Mouse (Mus musculus): Measurements from ENCODE around the gene AI464131. TPM values are rescaled to one million over a fixed set of nuclear protein-coding genes. Genes with fewer than 3 reads are reported as not detected.
A peak's percentile ranks its signal among the peaks of the same experiment; 100 is the strongest.
"Not testable (repeated sequence)": the region's sequence is repeated elsewhere in the genome, so short reads cannot be mapped to it uniquely, and the experiment has no call there.

Gene AI464131
- total and polyA plus RNA-seq, 2 experiments, result 15.9 to 27.9 TPM

DNA sequence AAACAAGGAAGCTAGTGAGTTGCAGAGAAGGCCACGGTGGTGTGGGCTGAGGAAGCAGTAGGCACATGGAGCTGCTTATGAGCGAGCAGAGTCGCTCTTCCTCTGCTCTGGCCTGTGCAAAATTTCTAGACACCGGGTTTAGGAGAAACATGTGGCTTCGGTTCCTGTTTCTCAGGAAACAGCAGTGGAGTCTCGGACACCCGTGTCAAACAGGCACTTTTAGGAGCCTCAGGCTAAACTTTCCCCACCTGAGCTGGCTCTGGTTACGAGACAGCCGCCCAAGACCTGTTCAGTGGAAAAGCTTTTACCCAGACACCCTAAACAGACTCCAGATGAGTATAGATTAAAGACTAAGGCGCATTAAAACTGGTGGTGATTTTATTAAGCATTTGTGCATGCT lies 33.7 kb downstream of the AI464131 start:
- WGBS, result 83% methylated on average over 10 of the region's 10 CpGs
- no peaks in the 10 kb centered on the region for H3K36me3 ChIP-seq (ENCODE audit: control insufficient read depth, insufficient read depth, low read length)
- no peaks in the 10 kb centered on the region for H3K79me2 ChIP-seq (ENCODE audit: control insufficient read depth, insufficient read depth, low read length)
- H3K4me3 ChIP-seq (ENCODE audit: insufficient read depth, low read depth, low read length), result no peak overlapping the region
- no peaks in the 10 kb centered on the region; the same call in 1 of the 2 replicates for H3K4me1 ChIP-seq (ENCODE audit: control insufficient read depth, insufficient read depth, low read length)
- no peaks in the 10 kb centered on the region for H3K27me3 ChIP-seq (ENCODE audit: control insufficient read depth, insufficient read depth, low read length)
- no peak overlapping the region for H3K9ac ChIP-seq (ENCODE audit: low read depth, low read length)
- no peak overlapping the region for H3K27ac ChIP-seq (replicated peaks; ENCODE audit: insufficient read depth, low read depth, low read length)
- TF ChIP-seq CTCF (IDR thresholded peaks at IDR 0.05; ENCODE audit: low read depth, low read length) (no peak), POLR2A (IDR thresholded peaks at IDR 0.05; ENCODE audit: extremely low read depth, insufficient read depth, low read length) (no peak)
- no peak for DNase-seq (ENCODE audit: extremely low read depth, low read depth, low spot score)

GRCm38 (mm10) chr4:41468396-41469080 lies 34.3 kb downstream of the AI464131 start:
- Histone ChIP-seq H3K36me3 (ENCODE audit: control insufficient read depth, insufficient read depth, low read length) (no peaks in the 10 kb centered on the region), H3K27me3 (ENCODE audit: control insufficient read depth, insufficient read depth, low read length) (no peaks in the 10 kb centered on the region), H3K4me3 (ENCODE audit: insufficient read depth, low read depth, low read length) (no peak overlapping the region), H3K27ac (replicated peaks; ENCODE audit: insufficient read depth, low read depth, low read length) (no peak overlapping the region), H3K4me1 (ENCODE audit: control insufficient read depth, insufficient read depth, low read length) (peaks cover 4% of the 10 kb centered on the region), H3K9ac (ENCODE audit: low read depth, low read length) (no peak overlapping the region), H3K79me2 (ENCODE audit: control insufficient read depth, insufficient read depth, low read length) (no peaks in the 10 kb centered on the region)
- 47% methylated on average over 17 of the region's 17 CpGs for WGBS
- peak; percentile 59 for DNase-seq (ENCODE audit: extremely low read depth, low read depth, low spot score)
- TF ChIP-seq CTCF (IDR thresholded peaks at IDR 0.05; ENCODE audit: low read depth, low read length) (peak; percentile 30), POLR2A (IDR thresholded peaks at IDR 0.05; ENCODE audit: extremely low read depth, insufficient read depth, low read length) (no peak)

DNA sequence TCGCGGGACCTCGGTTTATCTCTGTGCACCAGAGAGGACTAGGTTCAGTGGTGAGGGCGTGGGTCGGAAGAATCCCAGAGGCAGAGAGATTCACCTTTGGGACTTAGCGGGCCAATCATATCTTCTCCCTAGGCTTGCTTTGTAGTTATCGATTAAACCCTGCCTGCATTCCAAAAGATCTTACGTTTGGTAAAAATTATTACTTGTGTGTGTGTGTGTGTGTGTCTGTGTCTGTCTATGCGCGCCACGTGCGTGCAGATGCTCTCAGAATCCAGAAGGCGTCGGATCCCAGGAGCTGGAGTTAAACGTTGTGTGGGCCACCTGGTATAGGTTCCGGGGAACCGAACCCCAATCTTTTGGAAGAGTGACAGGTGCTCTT lies 37.6 kb downstream of the AI464131 start:
- peak overlapping the region; percentile 88 for H3K4me3 ChIP-seq (ENCODE audit: insufficient read depth, low read depth, low read length)
- 2% methylated on average over 17 of the region's 17 CpGs for WGBS
- peak; percentile 86 for DNase-seq (ENCODE audit: extremely low read depth, low read depth, low spot score)
- peaks cover 4% of the 10 kb centered on the region for H3K4me1 ChIP-seq (ENCODE audit: control insufficient read depth, insufficient read depth, low read length)
- 0 out of 2 replicates have a peak, but pooled peaks have one; percentile 18 for TF ChIP-seq CTCF (IDR thresholded peaks at IDR 0.05; ENCODE audit: low read depth, low read length)
- no peak for TF ChIP-seq POLR2A (IDR thresholded peaks at IDR 0.05; ENCODE audit: extremely low read depth, insufficient read depth, low read length)
- no peaks in the 10 kb centered on the region for H3K36me3 ChIP-seq (ENCODE audit: control insufficient read depth, insufficient read depth, low read length)
- H3K27ac ChIP-seq (replicated peaks; ENCODE audit: insufficient read depth, low read depth, low read length), result peak overlapping the region; percentile 89
- no peaks in the 10 kb centered on the region for H3K79me2 ChIP-seq (ENCODE audit: control insufficient read depth, insufficient read depth, low read length)
- H3K27me3 ChIP-seq (ENCODE audit: control insufficient read depth, insufficient read depth, low read length), result no peaks in the 10 kb centered on the region
- H3K9ac ChIP-seq (ENCODE audit: low read depth, low read length), result peak overlapping the region; percentile 87

DNA sequence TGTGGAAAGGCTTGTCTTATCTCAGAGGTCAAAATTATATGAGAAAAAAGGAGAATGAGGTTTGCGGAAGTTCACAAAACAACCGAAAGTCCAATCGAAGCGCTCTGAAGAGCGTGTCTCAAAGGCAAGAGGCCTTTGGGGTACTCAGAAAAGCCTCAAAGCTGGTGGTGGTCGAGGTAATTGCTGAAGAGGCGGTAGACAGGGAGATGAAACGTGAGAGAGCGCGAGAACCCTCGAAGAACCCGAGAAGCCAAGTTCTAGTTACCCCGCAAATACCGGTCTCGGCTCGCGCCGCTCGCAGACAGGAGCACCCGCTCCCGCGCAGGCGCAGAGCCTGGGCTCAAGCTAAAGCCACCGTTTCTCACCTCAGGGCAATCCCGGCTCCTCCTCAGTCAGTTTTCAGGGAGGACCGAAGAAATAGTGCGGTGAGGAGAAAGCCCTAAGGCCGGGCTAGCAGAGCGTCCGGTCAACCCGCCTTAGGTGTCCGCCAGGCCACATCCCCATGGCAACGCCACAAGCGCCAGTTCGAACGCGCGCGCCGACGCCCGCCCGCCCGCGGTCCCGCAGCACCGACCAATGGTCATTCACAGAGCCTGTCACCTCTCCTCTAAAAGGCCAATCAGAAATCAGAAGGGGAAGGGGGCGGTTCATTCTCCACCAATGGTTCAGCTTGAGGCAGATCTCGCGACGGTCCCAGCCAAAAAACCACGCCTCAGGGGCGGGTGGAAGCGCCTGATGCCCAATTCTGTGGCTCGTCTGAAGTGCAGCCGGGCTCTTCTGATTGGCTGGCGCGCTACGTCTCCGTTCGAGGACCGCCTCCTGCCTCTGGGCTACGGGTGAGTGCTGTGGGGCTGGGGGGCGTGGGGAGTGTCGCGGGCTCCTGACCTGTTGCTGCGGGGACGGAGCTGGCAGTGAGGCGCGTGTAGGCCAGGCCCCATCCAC lies 38.3 kb downstream of the AI464131 start, which contains the start of the genes Kif24 and Nudt2:
Gene Kif24 (minus strand): TSS at position 543 of the 942 bp plus-strand sequence.
Gene Nudt2 (plus strand): TSS at position 807 of the 942 bp plus-strand sequence.
- peak; percentile 77; the same call in 1 of the 2 replicates for TF ChIP-seq POLR2A (IDR thresholded peaks at IDR 0.05; ENCODE audit: extremely low read depth, insufficient read depth, low read length)
- TF ChIP-seq CTCF (IDR thresholded peaks at IDR 0.05; ENCODE audit: low read depth, low read length), result no peak
- peak; percentile 97 for DNase-seq (ENCODE audit: extremely low read depth, low read depth, low spot score)
- Histone ChIP-seq H3K79me2 (ENCODE audit: control insufficient read depth, insufficient read depth, low read length) (no peaks in the 10 kb centered on the region), H3K27me3 (ENCODE audit: control insufficient read depth, insufficient read depth, low read length) (no peaks in the 10 kb centered on the region), H3K36me3 (ENCODE audit: control insufficient read depth, insufficient read depth, low read length) (no peaks in the 10 kb centered on the region), H3K27ac (replicated peaks; ENCODE audit: insufficient read depth, low read depth, low read length) (peak within 1 kb of the TSS; percentile 89), H3K4me3 (ENCODE audit: insufficient read depth, low read depth, low read length) (peak within 1 kb of the TSS; percentile 88), H3K9ac (ENCODE audit: low read depth, low read length) (peak within 1 kb of the TSS; percentile 87), H3K4me1 (ENCODE audit: control insufficient read depth, insufficient read depth, low read length) (peaks cover 4% of the 10 kb centered on the region)
- under 1% methylated on average over 70 of the region's 70 CpGs for WGBS

DNA sequence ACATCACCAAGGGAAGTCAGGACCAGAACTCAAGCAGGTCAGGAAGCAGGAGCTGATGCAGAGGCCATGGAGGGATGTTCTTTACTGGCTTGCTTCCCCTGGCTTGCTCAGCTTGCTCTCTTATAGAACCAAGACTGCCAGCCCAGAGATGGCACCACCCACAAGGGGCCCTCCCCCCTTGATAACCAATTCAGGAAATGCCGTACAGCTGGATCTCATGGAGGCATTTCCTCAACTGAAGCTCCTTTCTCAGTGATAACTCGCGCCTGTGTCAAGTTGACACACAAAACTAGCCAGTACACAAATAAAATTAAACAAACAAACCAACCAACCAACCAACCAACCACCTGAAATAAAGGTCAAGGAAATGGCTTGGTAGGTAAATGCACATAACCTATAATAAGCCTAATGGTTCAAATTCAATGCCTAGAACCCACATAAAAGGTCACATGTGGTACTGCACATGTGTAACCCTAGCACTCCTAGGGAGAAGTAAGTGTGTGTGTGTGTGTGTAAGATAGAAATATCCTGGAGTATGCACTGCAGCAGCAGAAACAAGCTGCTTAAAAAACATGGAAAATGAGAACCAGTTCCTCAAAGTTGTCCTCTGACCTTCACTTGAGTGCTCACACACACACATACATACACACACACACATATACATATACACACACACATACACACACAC lies 39.7 kb downstream of the AI464131 start:
- 3% methylated on average over 3 of the region's 3 CpGs for WGBS
- not testable (repeated sequence) for H3K9ac ChIP-seq (ENCODE audit: low read depth, low read length); H3K27ac ChIP-seq (replicated peaks; ENCODE audit: insufficient read depth, low read depth, low read length); H3K27me3 ChIP-seq (ENCODE audit: control insufficient read depth, insufficient read depth, low read length); H3K4me1 ChIP-seq (ENCODE audit: control insufficient read depth, insufficient read depth, low read length); H3K4me3 ChIP-seq (ENCODE audit: insufficient read depth, low read depth, low read length); H3K36me3 ChIP-seq (ENCODE audit: control insufficient read depth, insufficient read depth, low read length); H3K79me2 ChIP-seq (ENCODE audit: control insufficient read depth, insufficient read depth, low read length)
- peak; percentile 5 for DNase-seq (ENCODE audit: extremely low read depth, low read depth, low spot score)

Data from liver, adult 2 months (tissue).